Mouse (Mus musculus): Measurements from ENCODE around the gene Plod3.

Plod3 gene

DNA sequence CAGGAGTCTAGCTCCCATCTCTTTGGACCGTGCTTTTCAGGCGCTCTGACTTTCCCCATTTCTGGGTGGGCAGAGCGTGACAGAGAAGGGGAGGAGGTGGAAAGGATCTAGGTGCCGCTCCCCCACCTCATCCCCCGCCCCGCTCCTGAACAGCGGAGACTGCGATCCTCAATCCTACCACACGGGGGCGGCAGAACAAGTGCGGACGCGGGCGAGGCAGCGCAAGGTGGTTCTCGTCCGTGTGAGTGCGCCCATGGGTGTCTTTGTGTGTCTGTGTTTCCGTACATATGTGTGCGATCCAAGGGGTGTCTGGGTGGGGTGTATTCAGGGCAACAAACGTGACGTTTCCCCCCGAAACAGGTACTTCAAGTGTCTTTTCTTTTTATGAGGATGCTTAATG lies 38.3 kb downstream of the Plod3 start:
- peak; percentile 73 for DNase-seq (ENCODE audit: low spot score)

DNA sequence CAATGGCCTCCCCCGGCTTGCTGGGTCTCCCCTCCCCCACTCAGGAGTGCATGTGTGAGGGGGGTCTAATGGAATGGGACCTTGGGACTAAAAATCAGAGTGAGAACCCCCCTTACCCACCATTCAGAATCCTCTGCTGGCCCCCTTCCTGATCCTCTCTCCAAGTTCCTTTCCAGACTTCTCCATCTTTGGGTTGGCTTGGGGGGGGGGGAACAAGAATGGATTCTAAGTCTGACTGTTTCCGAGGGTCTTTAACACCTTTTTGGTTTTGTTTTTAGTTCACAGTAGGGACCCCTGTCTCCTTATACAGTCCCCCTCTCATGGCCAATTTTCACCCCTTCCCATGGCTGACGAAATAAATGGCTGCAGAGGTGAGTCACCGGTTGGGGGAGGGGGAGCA lies 39.3 kb downstream of the Plod3 start, which contains the start of gene Vgf:
TSS of gene Vgf (plus strand) at position 301 of the 400 bp plus-strand sequence.
- no peak for DNase-seq (ENCODE audit: low spot score)

DNA sequence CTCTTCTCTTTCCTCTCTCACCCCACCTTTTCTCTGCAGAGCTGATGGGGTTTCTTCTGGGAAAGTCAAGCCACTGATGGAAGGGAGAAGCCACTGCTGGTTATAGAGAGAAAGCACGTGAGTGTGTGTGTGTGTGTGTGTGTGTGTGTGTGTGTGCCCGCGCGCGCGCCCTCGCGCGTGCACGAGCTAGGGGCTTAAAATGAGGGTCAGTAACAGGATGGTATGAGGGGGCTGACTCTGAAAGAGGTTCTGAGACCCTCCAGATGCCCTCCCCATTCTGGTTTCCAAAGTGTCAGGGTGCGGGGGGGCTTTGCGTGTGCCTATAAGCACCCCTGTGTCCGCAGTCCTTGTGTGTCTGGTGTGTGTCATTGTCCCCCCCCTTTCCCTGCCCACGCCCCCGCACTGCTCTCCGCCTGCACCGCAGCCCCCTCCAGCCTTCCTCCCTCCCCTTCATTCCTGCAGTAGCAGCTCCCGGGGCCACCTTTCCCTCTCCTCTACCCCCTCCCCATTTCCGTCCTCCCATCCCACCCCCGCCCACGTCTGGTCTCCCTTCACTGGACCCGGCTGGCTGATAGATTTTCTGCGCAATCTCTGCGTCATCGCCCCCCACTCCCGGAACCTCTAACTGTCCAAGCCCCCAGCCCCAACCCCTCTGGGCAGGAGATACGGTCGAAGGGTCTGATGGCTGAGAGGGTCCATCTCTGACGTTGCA lies 41.9 kb downstream of the Plod3 start:
- DNase-seq (ENCODE audit: low spot score): no peak

DNA sequence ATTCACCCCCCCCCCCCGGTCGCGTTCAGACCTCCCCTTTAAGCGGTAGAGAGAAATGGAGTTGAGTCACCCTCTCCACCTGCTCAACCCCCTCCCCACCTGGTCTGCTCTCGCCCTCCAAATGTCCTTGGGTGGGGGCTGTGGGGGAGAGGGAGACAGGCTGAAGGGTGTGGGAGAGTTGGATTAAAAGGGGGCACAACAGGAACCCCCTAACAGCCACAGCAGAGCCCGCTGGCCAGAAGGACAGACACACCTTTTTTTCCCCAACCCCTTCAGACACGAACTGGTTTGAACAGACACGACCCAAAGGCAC lies 42.4 kb downstream of the Plod3 start:
- DNase-seq (ENCODE audit: low spot score): no peak

DNA sequence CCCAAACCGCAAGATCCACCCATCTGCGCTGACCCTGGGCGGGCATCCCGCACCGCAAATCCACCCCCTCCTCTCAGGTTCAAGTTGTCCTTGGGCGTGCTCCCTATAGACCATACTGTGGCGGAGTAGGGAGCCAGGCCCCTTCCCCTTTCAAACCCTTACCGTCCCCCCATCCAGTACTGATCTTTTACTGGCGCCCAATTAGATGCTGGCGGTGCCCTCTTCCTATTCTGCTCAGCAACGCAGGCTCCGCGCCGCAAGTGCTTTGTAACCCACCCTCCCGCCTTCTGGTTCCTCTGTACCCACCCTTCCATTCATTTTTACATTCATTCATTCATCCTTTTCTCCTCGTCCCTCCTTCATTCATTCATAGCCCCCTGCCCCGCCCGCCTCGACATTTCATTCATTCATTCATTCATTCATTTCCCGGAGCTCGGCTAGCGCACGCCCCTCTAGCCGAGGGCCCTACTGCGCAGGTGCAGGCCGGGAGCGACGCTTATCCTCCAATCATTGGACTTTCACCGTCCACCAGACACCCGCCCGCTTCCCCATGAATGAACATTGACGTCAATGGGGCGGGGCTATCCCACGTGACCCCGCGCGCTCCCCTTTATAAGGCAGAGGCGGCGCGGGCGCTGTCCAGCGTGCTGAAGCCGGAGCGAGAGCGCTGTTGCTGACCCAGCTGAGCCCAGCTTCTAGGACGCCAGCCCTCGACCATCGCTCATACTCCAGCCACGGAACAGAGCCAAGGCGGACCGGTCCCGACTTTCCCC lies 43.0 kb downstream of the Plod3 start:
- DNase-seq (ENCODE audit: low spot score): peak; percentile 96

DNA sequence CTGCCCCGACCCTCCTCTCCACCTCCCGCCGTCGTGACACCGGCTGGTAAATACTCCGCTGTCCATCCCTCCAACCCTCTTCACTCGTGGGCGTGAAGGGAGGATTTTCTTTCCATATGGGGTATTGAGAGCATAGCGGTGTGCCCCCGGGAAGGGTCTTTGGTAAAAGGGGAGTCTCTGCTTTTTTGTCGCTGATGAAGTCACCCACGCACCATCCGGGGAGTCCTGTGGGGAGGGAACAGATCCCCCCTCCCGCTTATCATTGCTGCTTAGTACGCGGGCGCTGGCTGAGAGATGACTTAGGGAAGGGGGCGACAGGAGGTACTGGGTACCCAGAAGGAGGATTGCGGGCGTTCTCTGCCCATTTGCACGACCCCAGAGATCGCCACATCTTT lies 43.6 kb downstream of the Plod3 start:
- DNase-seq (ENCODE audit: low spot score): peak; percentile 55

DNA sequence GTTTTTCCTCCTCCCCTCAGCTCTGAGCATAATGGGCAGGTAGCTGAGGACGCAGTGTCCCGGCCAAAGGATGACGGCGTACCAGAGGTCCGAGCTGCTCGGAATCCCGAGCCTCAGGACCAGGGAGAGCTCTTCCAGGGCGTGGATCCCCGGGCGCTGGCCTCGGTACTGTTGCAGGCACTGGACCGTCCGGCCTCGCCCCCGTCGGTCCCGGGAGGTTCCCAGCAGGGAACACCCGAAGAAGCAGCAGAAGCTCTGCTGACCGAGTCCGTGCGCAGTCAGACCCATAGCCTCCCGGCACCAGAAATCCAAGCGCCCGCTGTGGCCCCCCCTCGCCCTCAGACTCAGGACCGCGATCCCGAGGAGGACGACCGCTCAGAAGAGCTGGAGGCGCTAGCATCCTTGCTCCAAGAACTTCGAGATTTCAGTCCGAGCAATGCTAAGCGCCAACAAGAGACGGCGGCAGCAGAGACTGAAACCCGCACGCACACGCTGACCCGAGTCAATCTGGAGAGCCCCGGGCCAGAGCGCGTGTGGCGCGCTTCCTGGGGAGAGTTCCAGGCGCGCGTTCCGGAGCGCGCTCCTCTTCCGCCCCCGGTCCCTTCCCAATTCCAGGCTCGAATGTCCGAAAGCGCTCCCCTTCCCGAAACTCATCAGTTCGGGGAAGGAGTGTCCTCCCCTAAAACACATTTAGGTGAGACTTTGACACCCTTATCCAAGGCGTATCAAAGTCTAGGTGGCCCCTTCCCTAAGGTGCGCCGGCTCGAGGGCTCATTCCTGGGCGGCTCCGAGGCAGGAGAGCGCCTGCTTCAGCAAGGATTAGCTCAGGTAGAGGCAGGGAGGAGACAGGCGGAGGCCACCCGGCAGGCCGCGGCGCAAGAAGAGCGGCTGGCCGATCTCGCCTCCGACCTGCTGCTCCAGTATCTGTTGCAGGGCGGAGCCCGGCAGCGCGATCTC lies 44.5 kb downstream of the Plod3 start:
- DNase-seq (ENCODE audit: low spot score): no peak

DNA sequence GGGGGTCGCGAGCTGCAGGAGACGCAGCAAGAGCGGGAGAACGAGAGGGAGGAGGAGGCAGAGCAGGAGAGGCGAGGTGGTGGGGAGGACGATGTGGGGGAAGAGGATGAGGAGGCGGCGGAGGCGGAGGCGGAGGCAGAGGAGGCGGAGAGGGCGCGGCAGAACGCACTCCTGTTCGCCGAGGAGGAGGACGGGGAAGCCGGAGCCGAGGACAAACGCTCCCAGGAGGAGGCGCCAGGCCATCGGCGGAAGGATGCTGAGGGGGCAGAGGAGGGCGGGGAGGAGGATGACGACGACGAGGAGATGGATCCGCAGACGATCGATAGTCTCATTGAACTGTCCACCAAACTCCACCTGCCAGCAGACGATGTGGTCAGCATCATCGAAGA lies 45.2 kb downstream of the Plod3 start:
- DNase-seq (ENCODE audit: low spot score): peak; percentile 54

DNA sequence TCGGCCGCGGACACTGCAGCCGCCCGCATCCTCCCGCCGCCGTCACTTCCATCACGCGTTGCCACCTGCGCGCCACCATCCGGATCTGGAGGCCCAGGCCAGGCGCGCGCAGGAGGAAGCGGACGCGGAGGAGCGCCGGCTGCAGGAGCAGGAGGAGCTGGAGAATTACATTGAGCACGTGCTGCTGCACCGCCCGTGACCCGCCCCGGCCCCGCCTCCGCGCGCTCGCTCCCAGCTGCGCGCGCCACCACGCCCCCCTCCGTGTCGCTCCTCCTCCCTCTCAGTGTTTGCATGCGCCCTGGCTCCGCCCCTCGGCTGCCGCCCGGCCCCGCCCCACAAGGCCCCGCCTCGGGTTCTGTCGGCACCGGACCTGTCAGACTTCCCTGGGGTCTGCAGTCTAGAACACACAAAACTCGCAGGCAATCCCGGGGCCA lies 45.8 kb downstream of the Plod3 start:
- DNase-seq (ENCODE audit: low spot score): peak; percentile 75

DNA sequence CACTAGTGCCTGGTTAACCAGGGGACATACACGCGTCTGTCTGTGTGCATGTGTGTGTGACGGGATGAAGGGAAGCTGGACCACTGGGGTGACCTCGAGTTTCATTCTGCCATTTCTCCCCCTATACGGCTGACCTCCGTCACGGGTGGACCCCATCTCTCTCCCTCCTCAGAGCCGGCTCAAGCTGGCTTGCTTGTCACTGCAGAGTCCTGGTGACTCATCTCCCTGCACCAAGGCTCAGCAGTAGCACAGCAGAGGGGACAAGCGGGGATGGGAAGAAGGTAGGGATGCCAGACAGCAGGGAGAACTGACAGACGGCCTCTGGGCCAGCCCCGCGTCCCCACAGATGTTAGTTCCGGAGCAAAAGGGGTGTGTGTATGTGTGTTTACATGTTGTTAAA lies 49.4 kb downstream of the Plod3 start:
- no peak for DNase-seq (ENCODE audit: low spot score)

DNA sequence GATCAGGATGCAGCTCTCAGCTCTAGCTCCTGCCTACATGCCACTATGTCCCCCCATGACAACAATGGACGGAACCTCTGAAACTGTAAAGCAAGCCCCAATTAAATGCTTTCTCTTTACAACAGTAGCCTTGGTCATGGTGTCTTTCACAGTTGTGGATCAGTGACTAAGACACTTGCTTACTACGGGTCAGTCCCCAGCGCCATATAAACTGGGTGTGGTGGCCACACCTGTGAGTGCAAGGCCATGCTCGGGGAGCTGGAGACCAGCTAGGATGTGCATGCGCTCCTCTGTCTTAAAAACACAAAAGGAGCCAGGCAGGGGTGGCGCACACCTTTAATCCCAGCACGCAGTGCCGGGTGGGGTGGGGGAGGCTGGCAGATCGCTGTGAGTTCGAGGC lies 52.6 kb downstream of the Plod3 start:
- no peak for DNase-seq (ENCODE audit: low spot score)

DNA sequence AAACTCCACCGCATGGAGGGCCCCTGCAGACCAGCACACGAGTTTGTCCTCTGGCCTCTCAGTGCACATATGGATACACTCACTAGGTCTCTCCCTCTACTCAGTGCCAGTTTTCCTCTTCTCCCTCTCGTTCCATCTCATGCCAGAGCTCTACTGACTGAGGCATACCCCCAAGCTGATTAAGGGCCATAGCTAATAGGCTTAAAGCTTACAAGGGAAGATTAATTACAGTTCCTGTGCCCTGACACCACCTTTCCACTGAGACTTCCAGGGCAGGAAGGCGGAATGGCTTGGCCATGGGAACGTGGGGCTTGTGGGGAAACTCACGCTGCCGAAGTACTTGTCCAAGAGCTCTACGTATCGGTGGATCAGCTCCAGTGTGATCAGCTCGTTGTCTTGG lies 54.6 kb downstream of the Plod3 start:
- DNase-seq (ENCODE audit: low spot score): no peak

DNA sequence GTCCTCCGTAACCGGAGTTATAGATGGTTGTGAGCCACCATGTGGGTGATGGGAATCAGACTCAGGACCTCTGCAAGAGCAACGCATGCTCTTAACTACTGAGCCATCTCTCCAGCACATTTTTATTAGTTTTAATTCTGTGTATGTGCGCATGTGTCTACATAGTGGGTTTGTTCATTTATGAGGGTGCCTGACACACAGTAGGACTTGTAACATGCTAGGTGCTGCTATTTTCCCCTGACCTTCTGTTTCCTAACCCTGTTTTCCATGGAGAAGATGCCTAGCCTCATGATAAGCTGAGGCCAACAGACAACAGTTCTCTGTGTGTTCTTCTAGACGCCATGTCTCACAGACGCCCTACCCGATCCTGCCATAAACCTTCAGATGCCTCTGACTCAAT lies 57.2 kb downstream of the Plod3 start:
- no peak for DNase-seq (ENCODE audit: low spot score)

DNA sequence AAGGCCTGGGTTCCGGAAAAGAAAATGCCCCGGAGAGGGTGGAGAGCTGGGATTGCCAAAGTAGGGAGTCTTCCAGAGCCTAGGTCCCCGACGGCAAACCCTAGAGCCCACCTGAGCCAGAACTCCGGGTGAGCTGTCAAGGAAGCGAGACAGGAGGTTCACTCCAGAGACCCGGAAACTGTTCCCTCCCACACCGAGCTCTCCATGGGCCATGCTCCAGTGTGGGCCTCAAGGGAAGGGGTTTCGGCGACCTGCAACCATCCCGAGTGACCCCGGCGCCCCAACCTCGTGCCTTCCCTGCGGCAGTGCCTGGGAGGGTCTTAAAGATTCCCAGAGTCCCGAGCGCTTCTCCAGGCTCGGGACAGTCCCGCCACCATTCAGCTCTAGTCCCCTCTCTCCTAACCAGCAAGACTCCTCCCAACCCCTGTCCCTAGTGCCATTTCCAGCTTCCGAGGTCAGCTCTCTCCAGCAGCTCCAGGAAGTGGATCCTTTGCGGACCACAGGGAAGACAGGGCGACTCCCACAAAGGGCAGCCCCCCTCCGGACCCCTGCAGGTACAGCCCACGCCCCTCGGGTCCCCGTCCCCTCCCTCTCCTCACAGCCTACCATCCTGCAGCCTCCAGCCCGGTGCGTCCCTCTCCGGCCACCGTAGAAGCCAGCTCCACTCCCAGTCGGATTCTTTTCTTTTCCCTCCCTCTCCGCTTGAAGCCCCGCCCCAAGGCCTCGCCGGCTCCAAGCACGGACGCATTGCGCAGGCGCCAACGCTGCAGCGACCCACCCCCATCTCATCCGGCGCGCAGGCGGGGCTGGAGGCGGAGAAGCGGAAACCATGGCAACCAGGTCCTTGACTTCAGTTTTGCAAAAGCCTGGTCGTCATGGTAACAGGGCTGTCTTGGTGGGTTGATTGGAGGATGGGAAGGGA lies 58.8 kb downstream of the Plod3 start, which contains the start of gene Ap1s1:
TSS of gene Ap1s1 (minus strand) at position 734 of the 922 bp plus-strand sequence.
- DNase-seq (ENCODE audit: low spot score): peak; percentile 97
